Mouse (Mus musculus) heart, embryonic 13.5 days (tissue): ENCODE data around the gene Dlst. TPM values are rescaled to one million over a fixed set of nuclear protein-coding genes. Genes with fewer than 3 reads are reported as not detected.
"Not testable (repeated sequence)": the region's sequence is repeated elsewhere in the genome, so short reads cannot be mapped to it uniquely, and the experiment has no call there.

Experiments used
- ATAC-seq: fragments of 200-750 bp; cut with Nextera tagmentation; 2 replicates; pipeline ENCODE4 v1.8.0; 2017; ENCODE audit warnings: moderate TSS enrichment; ENCODE audit not compliant: insufficient number of reproducible peaks, low FRiP score, low TSS enrichment; ENCODE audit errors: extremely low read depth
- H3K27ac ChIP-seq: fragments of 300-500 bp; sonication (generic); replicated peaks from 2 replicates; pipeline ENCODE4 v1.5.1; 2015; ENCODE audit warnings: moderate library complexity, mild to moderate bottlenecking, inconsistent platforms
- H3K27me3 ChIP-seq: fragments of 300-500 bp; sonication (generic); replicated peaks from 2 replicates; pipeline ENCODE4 v1.6.1; 2015; ENCODE audit warnings: mild to moderate bottlenecking, inconsistent platforms
- H3K36me3 ChIP-seq: fragments of 300-500 bp; sonication (generic); 2 replicates; pipeline ENCODE4 v1.6.1; 2015; ENCODE audit warnings: mild to moderate bottlenecking, inconsistent platforms
- H3K4me1 ChIP-seq: fragments of 300-500 bp; sonication (generic); 2 replicates; pipeline ENCODE4 v1.6.1; 2015; ENCODE audit warnings: inconsistent platforms
- H3K4me2 ChIP-seq: fragments of 300-500 bp; sonication (generic); 2 replicates; pipeline ENCODE4 v1.6.1; 2015; ENCODE audit warnings: inconsistent platforms, mild to moderate bottlenecking, moderate library complexity
- H3K4me3 ChIP-seq: fragments of 300-500 bp; sonication (generic); 2 replicates; pipeline ENCODE4 v1.5.1; 2015; ENCODE audit warnings: moderate library complexity, mild to moderate bottlenecking, inconsistent platforms
- H3K9ac ChIP-seq: fragments of 300-500 bp; sonication (generic); 2 replicates; pipeline ENCODE4 v1.6.1; 2015; ENCODE audit warnings: inconsistent platforms, mild to moderate bottlenecking, moderate library complexity
- H3K9me3 ChIP-seq: fragments of 300-500 bp; sonication (generic); 2 replicates; pipeline ENCODE4 v1.6.1; 2016; ENCODE audit warnings: inconsistent platforms
- WGBS: fragments of 180-500 bp; shearing (Covaris S2); methylation state at CpG from one replicate; pipeline ENCODE4 v1.1.7; 2015; ENCODE audit warnings: mixed read lengths; 5-methylcytosine and 5-hydroxymethylcytosine counted together
- polyA plus RNA-seq: library from polyadenylated mRNA; unstranded; fragments of >200 nt; fragmentation: Nextera tagmentation; extraction: Ambion mirVana; gene quantifications from 2 replicates; pipeline ENCODE4 v1.2.1, GENCODE M21; 2015

Gene Dlst
- polyA plus RNA-seq, 1 experiment from 2014 or later = 176 TPM

- Histone ChIP-seq H3K27ac (no peak overlapping the region), H3K9me3 (no peaks in the 10 kb centered on the region), H3K4me3 (no peak overlapping the region), H3K36me3 (peaks cover 40% of the 10 kb centered on the region), H3K27me3 (peaks cover 37% of the 10 kb centered on the region), H3K4me1 (peaks cover 16% of the 10 kb centered on the region), H3K4me2 (no peak overlapping the region), H3K9ac (0 out of 2 replicates have a peak overlapping the region, but pooled peaks have one; percentile 19)
- 65% methylated on average over 4 of the region's 4 CpGs for WGBS
- no peak for ATAC-seq
Observed at GRCm38 (mm10) chr12:85136627-85137026, 26.0 kb downstream of the Dlst start.

GRCm38 (mm10) chr12:85140036-85140701, 29.5 kb downstream of the Dlst start:
- ATAC-seq = no peak
- Histone ChIP-seq H3K4me3 (0 out of 2 replicates have a peak overlapping the region, but pooled peaks have one; percentile 6), H3K9ac (no peak overlapping the region), H3K27me3 (peaks cover 41% of the 10 kb centered on the region), H3K4me1 (peaks cover 20% of the 10 kb centered on the region), H3K4me2 (peak overlapping the region; percentile 22), H3K36me3 (peaks cover 7% of the 10 kb centered on the region), H3K27ac (no peak overlapping the region), H3K9me3 (no peaks in the 10 kb centered on the region)
- WGBS = 26% methylated on average over 18 of the region's 18 CpGs

GRCm38 (mm10) chr12:85141096-85141495, 30.5 kb downstream of the Dlst start:
- ATAC-seq = no peak
- H3K36me3 ChIP-seq = no peaks in the 10 kb centered on the region
- no peaks in the 10 kb centered on the region for H3K9me3 ChIP-seq
- H3K27me3 ChIP-seq = peaks cover 41% of the 10 kb centered on the region
- H3K4me3 ChIP-seq = no peak overlapping the region
- no peak overlapping the region for H3K4me2 ChIP-seq
- no peak overlapping the region for H3K9ac ChIP-seq
- no peak overlapping the region for H3K27ac ChIP-seq
- H3K4me1 ChIP-seq = peaks cover 23% of the 10 kb centered on the region
- 72% methylated on average over 6 of the region's 6 CpGs for WGBS

- Histone ChIP-seq H3K27me3 (peaks cover 41% of the 10 kb centered on the region), H3K27ac (no peak overlapping the region), H3K4me3 (no peak overlapping the region), H3K36me3 (no peaks in the 10 kb centered on the region), H3K4me2 (no peak overlapping the region), H3K9me3 (no peaks in the 10 kb centered on the region), H3K9ac (no peak overlapping the region), H3K4me1 (peaks cover 27% of the 10 kb centered on the region)
- whole genome bisulfite sequencing = 13% methylated on average over 4 of the region's 4 CpGs
- ATAC-seq = no peak
Observed at GRCm38 (mm10) chr12:85142803-85143202, 32.2 kb downstream of the Dlst start.

GRCm38 (mm10) chr12:85144276-85144675, 33.6 kb downstream of the Dlst start:
- not testable (repeated sequence) for ATAC-seq, H3K4me3 ChIP-seq, H3K27ac ChIP-seq, H3K9me3 ChIP-seq, H3K36me3 ChIP-seq, H3K4me2 ChIP-seq, H3K9ac ChIP-seq
- peaks cover 30% of the 10 kb centered on the region for H3K27me3 ChIP-seq
- H3K4me1 ChIP-seq = peaks cover 27% of the 10 kb centered on the region
- WGBS = 48% methylated on average over 2 of the region's 2 CpGs

GRCm38 (mm10) chr12:85144821-85145220, 34.2 kb downstream of the Dlst start:
- no peaks in the 10 kb centered on the region for H3K9me3 ChIP-seq
- no peak overlapping the region for H3K4me2 ChIP-seq

GRCm38 (mm10) chr12:85145630-85146029, 35.0 kb downstream of the Dlst start:
- WGBS = 51% methylated on average over 9 of the region's 9 CpGs

More at GRCm38 (mm10) chr12:85144821-85145220, 34.2 kb downstream of the Dlst start:
- H3K9ac ChIP-seq = no peak overlapping the region
- H3K36me3 ChIP-seq = no peaks in the 10 kb centered on the region
- ATAC-seq = no peak
- H3K27me3 ChIP-seq = peaks cover 30% of the 10 kb centered on the region
- no peak overlapping the region for H3K27ac ChIP-seq
- peaks cover 25% of the 10 kb centered on the region for H3K4me1 ChIP-seq
- H3K4me3 ChIP-seq = no peak overlapping the region
- 93% methylated on average over 4 of the region's 4 CpGs for WGBS

GRCm38 (mm10) chr12:85146355-85146754, 35.7 kb downstream of the Dlst start:
- Histone ChIP-seq H3K9me3 (no peaks in the 10 kb centered on the region), H3K27me3 (peaks cover 29% of the 10 kb centered on the region), H3K4me2 (no peak overlapping the region), H3K4me3 (no peak overlapping the region), H3K9ac (no peak overlapping the region), H3K36me3 (no peaks in the 10 kb centered on the region), H3K27ac (no peak overlapping the region), H3K4me1 (peaks cover 32% of the 10 kb centered on the region)
- WGBS = 23% methylated on average over 10 of the region's 11 CpGs
- no peak for ATAC-seq

More at GRCm38 (mm10) chr12:85145630-85146029, 35.0 kb downstream of the Dlst start:
- H3K36me3 ChIP-seq = no peaks in the 10 kb centered on the region
- H3K9me3 ChIP-seq = no peaks in the 10 kb centered on the region
- no peak overlapping the region for H3K4me3 ChIP-seq
- peaks cover 28% of the 10 kb centered on the region for H3K27me3 ChIP-seq
- H3K9ac ChIP-seq = no peak overlapping the region
- no peak overlapping the region for H3K27ac ChIP-seq
- no peak for ATAC-seq
- no peak overlapping the region for H3K4me2 ChIP-seq
- H3K4me1 ChIP-seq = peaks cover 26% of the 10 kb centered on the region

- ATAC-seq = no peak
- Histone ChIP-seq H3K4me3 (no peak overlapping the region), H3K4me1 (peaks cover 32% of the 10 kb centered on the region), H3K27me3 (peaks cover 28% of the 10 kb centered on the region), H3K9me3 (no peaks in the 10 kb centered on the region), H3K27ac (no peak overlapping the region), H3K36me3 (no peaks in the 10 kb centered on the region), H3K9ac (no peak overlapping the region), H3K4me2 (no peak overlapping the region)
- 71% methylated on average over 9 of the region's 9 CpGs for WGBS
Observed at GRCm38 (mm10) chr12:85146881-85147280, 36.2 kb downstream of the Dlst start.

- H3K36me3 ChIP-seq = no peaks in the 10 kb centered on the region
- no peak for ATAC-seq
- peak overlapping the region; percentile 61 for H3K9ac ChIP-seq
- peak overlapping the region; percentile 46 for H3K4me3 ChIP-seq
- H3K27me3 ChIP-seq = peaks cover 29% of the 10 kb centered on the region
- peaks cover 25% of the 10 kb centered on the region for H3K4me1 ChIP-seq
- H3K9me3 ChIP-seq = no peaks in the 10 kb centered on the region
- peak overlapping the region; percentile 74 for H3K4me2 ChIP-seq
- WGBS = 8% methylated on average over 20 of the region's 20 CpGs
- H3K27ac ChIP-seq = no peak overlapping the region
Observed at GRCm38 (mm10) chr12:85150321-85151001, 39.8 kb downstream of the Dlst start.

- no peaks in the 10 kb centered on the region for H3K36me3 ChIP-seq
- H3K27ac ChIP-seq = no peak within 1 kb of the TSS
- H3K9me3 ChIP-seq = no peaks in the 10 kb centered on the region
- H3K27me3 ChIP-seq = peaks cover 29% of the 10 kb centered on the region
- peak within 1 kb of the TSS; percentile 74 for H3K4me2 ChIP-seq
- WGBS = 13% methylated on average over 28 of the region's 28 CpGs
- peak; percentile 44 for ATAC-seq
- peaks cover 21% of the 10 kb centered on the region for H3K4me1 ChIP-seq
- peak within 1 kb of the TSS; percentile 46 for H3K4me3 ChIP-seq
- H3K9ac ChIP-seq = peak within 1 kb of the TSS; percentile 61
Observed at GRCm38 (mm10) chr12:85151002-85151774, 40.6 kb downstream of the Dlst start, which contains the start of gene Rps6kl1. Gene Rps6kl1 (minus strand): TSS chr12:85151264.
